Comparison of ENCODE assay signal across 15 mouse cellular contexts in genomic region chr5:77681592-77681991, GRCm38 (mm10).
DNase-seq lines count a peak whose midpoint lies in the region; ATAC-seq and TF ChIP-seq lines count a peak whose summit lies in the region.
"Had no signal": no experiment of that assay in that cellular context is flagged by ENCODE, and none has a peak within 500 bp of the region (broad histone marks: within the 10 kb centered on the region; RNA-seq: fewer than 3 reads in every experiment).

No protein-coding gene starts in this region.

- TF ChIP-seq CTCF in forebrain, postnatal 0 days (IDR thresholded peaks at IDR 0.05; ENCODE audit: low read depth), result 0 out of 2 replicates have a peak, but pooled peaks have one; percentile 16

- H3K4me1 ChIP-seq in forebrain, postnatal 0 days (ENCODE audit: insufficient read depth), result no peaks in the 10 kb centered on the region
- no peaks in the 10 kb centered on the region for H3K4me1 ChIP-seq in forebrain, embryonic 15.5 days
- H3K4me1 ChIP-seq: megakaryocyte, embryonic 14.5 days had no signal

- H3K27ac ChIP-seq in forebrain, postnatal 0 days (ENCODE audit: low read depth, low read length), result no peak overlapping the region
- no peak overlapping the region for H3K27ac ChIP-seq in forebrain, embryonic 15.5 days (replicated peaks)

- intact Hi-C loops in left cerebral cortex, postnatal 4 days (cut with DNase I), result no loop called here

- H3K36me3 ChIP-seq in forebrain, postnatal 0 days (ENCODE audit: insufficient read depth), result no peaks in the 10 kb centered on the region
- no peaks in the 10 kb centered on the region for H3K36me3 ChIP-seq in forebrain, embryonic 15.5 days

- 72% methylated on average over 3 of the region's 3 CpGs for WGBS in forebrain, postnatal 0 days
- WGBS in forebrain, embryonic 15.5 days, result 71% methylated on average over 3 of the region's 3 CpGs

- no peak overlapping the region for H3K4me3 ChIP-seq in forebrain, postnatal 0 days (ENCODE audit: low read depth, low read length)
- no peak overlapping the region for H3K4me3 ChIP-seq in forebrain, embryonic 15.5 days
- H3K4me3 ChIP-seq: megakaryocyte, embryonic 14.5 days had no signal

- no peak overlapping the region for H3K9ac ChIP-seq in forebrain, postnatal 0 days
- H3K9ac ChIP-seq in forebrain, embryonic 15.5 days (replicated peaks), result no peak overlapping the region

- H3K27me3 ChIP-seq in forebrain, postnatal 0 days (ENCODE audit: insufficient read depth, low read length), result no peaks in the 10 kb centered on the region
- H3K27me3 ChIP-seq in forebrain, embryonic 15.5 days, result no peaks in the 10 kb centered on the region
- H3K27me3 ChIP-seq: megakaryocyte, embryonic 14.5 days had no signal

- ATAC-seq in forebrain, postnatal 0 days, result no peak
- ATAC-seq in forebrain, embryonic 15.5 days (replicated peaks), result no peak
- ATAC-seq: hindbrain, embryonic 16.5 days had no signal

- H3K4me2 ChIP-seq in forebrain, postnatal 0 days (ENCODE audit: low read depth), result no peak overlapping the region
- no peak overlapping the region for H3K4me2 ChIP-seq in forebrain, embryonic 15.5 days (replicated peaks)

- H3K9me3 ChIP-seq in forebrain, postnatal 0 days (ENCODE audit: low read length), result no peaks in the 10 kb centered on the region
- no peaks in the 10 kb centered on the region for H3K9me3 ChIP-seq in forebrain, embryonic 15.5 days

- DNase-seq in forebrain, postnatal 0 days, result no peak
- DNase-seq in left cerebral cortex, postnatal 4 days, result peak; percentile 8
- DNase-seq in left cerebral cortex, adult 8-10 months (ENCODE audit: low spot score in 2 of 2), result no peak
- peak; percentile 9 for DNase-seq in 3T3-L1 (ENCODE audit: low read depth, low spot score)
- DNase-seq in NIH3T3 (ENCODE audit: low read depth), result peak; percentile 3
- DNase-seq in spleen, adult 18-20 months, result no peak
- DNase-seq in lung, adult 18-20 months, result no peak
- DNase-seq: adrenal gland, adult 2 months; cerebellum, adult 9-11 months; layer of hippocampus, adult 9-11 months; right cerebral cortex, postnatal 25 days; thymus, postnatal 25 days had no signal

Comparison
In these comparisons a context has a peak if more than half of its experiments do, and no peak if none do; other contexts are left out.
1. DNase-seq: peak in left cerebral cortex, postnatal 4 days (single experiment), 3T3-L1 (single experiment) and NIH3T3 (single experiment); none in forebrain, postnatal 0 days (single experiment), left cerebral cortex, adult 8-10 months (0 of 2), spleen, adult 18-20 months (0 of 2) and lung, adult 18-20 months (0 of 2).